Mouse (Mus musculus) thymus, adult 2 months (tissue): ENCODE results near the gene Rhov. TPM values are rescaled to one million over a fixed set of nuclear protein-coding genes. Genes with fewer than 3 reads are reported as not detected.

Source experiments
- DNase-seq: peaks from one replicate; pipeline ENCODE4 v3.0.0; 2021
- H3K27ac ChIP-seq: fragments of 200-500 bp; 2 replicates; pipeline ENCODE4 v1.5.1; 2012; ENCODE audit warnings: low read length, control low read depth; ENCODE audit not compliant: control insufficient read depth, insufficient read depth
- H3K27me3 ChIP-seq: fragments of 200-500 bp; 2 replicates; pipeline ENCODE4 v1.6.1; 2012; ENCODE audit warnings: mild to moderate bottlenecking, low read length, moderate library complexity, mixed read lengths; ENCODE audit not compliant: control insufficient read depth, insufficient read depth
- H3K36me3 ChIP-seq: fragments of 200-500 bp; 2 replicates; pipeline ENCODE4 v1.6.1; 2012; ENCODE audit warnings: mild to moderate bottlenecking, low read length, moderate library complexity; ENCODE audit not compliant: control insufficient read depth, insufficient read depth
- H3K4me1 ChIP-seq: fragments of 200-500 bp; replicated peaks from 2 replicates; pipeline ENCODE4 v1.6.1; 2012; ENCODE audit warnings: low read length; ENCODE audit not compliant: control insufficient read depth, insufficient read depth
- H3K4me3 ChIP-seq: fragments of 200-500 bp; 2 replicates; pipeline ENCODE4 v1.5.1; 2012; ENCODE audit warnings: mild to moderate bottlenecking, low read length, control low read depth, moderate library complexity; ENCODE audit not compliant: control insufficient read depth, insufficient read depth
- CTCF ChIP-seq: fragments of 200-500 bp; IDR thresholded peaks from 2 replicates; pipeline ENCODE4 v1.5.1; 2012; ENCODE audit warnings: mild to moderate bottlenecking, control low read depth, low read length, moderate library complexity, borderline replicate concordance; ENCODE audit not compliant: control insufficient read depth, poor library complexity, insufficient read depth; ENCODE audit errors: extremely low read depth
- POLR2A ChIP-seq: fragments of 200-500 bp; IDR thresholded peaks from 2 replicates; pipeline ENCODE4 v1.6.1; 2012; ENCODE audit warnings: mild to moderate bottlenecking, low read length, control low read depth, moderate library complexity; ENCODE audit not compliant: control insufficient read depth, poor library complexity, insufficient read depth; ENCODE audit errors: extremely low read depth
- WGBS: fragments of 180-500 bp; shearing (Covaris S2); methylation state at CpG from one replicate; pipeline ENCODE4 v1.1.7; 2018; 5-methylcytosine and 5-hydroxymethylcytosine counted together
- polyA plus RNA-seq: library from polyadenylated mRNA; depleted of rRNA; stranded (reverse); fragments of >200 nt; gene quantifications from 2 replicates; pipeline ENCODE4 v1.2.3, GENCODE M21; 2012

The Rhov gene
- polyA plus RNA-seq, 1 experiment, result 2.6 TPM

GRCm38 (mm10) chr2:119281899-119282565, 11.0 kb upstream of the Rhov start:
- no peaks in the 10 kb centered on the region for H3K36me3 ChIP-seq
- TF ChIP-seq POLR2A (no peak), CTCF (no peak)
- no peak for DNase-seq
- 95% methylated on average over 7 of the region's 7 CpGs for WGBS
- no peaks in the 10 kb centered on the region for H3K27me3 ChIP-seq
- no peaks in the 10 kb centered on the region for H3K4me1 ChIP-seq
- H3K4me3 ChIP-seq, result no peak overlapping the region
- H3K27ac ChIP-seq, result no peak overlapping the region

- H3K27me3 ChIP-seq, result no peaks in the 10 kb centered on the region
- no peak overlapping the region for H3K27ac ChIP-seq
- TF ChIP-seq POLR2A, result no peak
- TF ChIP-seq CTCF, result no peak
- 97% methylated on average over 23 of the region's 23 CpGs for WGBS
- H3K36me3 ChIP-seq, result no peaks in the 10 kb centered on the region
- DNase-seq, result no peak
- no peak overlapping the region for H3K4me3 ChIP-seq
- peaks cover 2% of the 10 kb centered on the region; the same call in 1 of the 2 replicates for H3K4me1 ChIP-seq
Measured at GRCm38 (mm10) chr2:119277810-119278209, 6.7 kb upstream of the Rhov start.

DNA sequence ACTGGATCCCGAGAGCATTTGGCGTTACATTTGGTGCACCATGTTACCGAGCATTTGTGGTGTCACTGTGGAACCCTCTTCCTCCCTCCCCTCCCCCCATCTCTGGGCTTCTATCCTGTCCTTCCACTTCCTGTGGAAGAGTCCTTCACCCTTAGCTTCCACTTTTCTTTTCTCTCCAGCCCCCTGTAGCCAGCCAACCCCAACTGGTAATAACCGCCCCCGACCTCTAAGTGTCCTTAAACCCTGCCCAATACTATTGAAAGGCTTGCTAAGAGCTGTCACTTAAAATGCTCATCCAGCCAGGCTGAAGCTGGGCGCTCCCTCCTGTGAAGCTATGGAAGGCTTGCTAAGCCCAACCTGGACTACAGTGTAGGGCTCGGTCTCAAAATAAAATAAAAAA, 5.9 kb upstream of the Rhov start:
- Histone ChIP-seq H3K27ac (no peak overlapping the region), H3K27me3 (no peaks in the 10 kb centered on the region), H3K36me3 (no peaks in the 10 kb centered on the region), H3K4me1 (peaks cover 2% of the 10 kb centered on the region; the same call in 1 of the 2 replicates), H3K4me3 (no peak overlapping the region)
- no peak for DNase-seq
- TF ChIP-seq POLR2A, result no peak
- WGBS, result 85% methylated on average over 7 of the region's 7 CpGs

DNA sequence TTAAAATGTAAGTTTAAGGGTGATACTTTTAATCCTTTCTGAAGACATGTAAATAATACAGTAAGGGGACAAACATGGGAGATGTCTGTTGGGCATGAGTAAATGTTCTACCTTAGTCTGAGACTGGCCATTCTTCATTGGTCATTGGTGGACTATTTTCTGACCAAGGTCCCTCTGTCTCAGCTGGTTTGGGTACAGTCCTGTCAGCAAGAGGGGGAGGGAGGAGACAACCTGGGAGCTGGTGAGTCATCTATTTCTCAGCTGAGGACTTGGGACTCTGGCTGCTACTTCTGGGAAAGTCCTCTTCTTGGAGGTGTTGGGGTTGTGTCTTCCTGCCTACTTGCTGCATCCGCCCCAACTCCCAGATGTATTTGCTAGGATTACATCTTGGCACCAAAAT, 3.1 kb upstream of the Rhov start:
- Histone ChIP-seq H3K36me3 (no peaks in the 10 kb centered on the region), H3K4me3 (no peak overlapping the region), H3K27ac (no peak overlapping the region), H3K4me1 (peaks cover 6% of the 10 kb centered on the region; the same call in 1 of the 2 replicates), H3K27me3 (no peaks in the 10 kb centered on the region)
- no peak for DNase-seq
- 89% methylated on average over 1 of the region's 1 CpGs for WGBS
- TF ChIP-seq POLR2A (no peak), CTCF (no peak)

GRCm38 (mm10) chr2:119270286-119270642, 808 bp downstream of the Rhov start:
- Histone ChIP-seq H3K27me3 (no peaks in the 10 kb centered on the region), H3K4me1 (0 out of 2 replicates have a peak, but pooled peaks cover 4% of the 10 kb centered on the region), H3K36me3 (no peaks in the 10 kb centered on the region), H3K27ac (no peak overlapping the region), H3K4me3 (no peak overlapping the region)
- DNase-seq, result no peak
- no peak for TF ChIP-seq POLR2A
- no peak for TF ChIP-seq CTCF
- 90% methylated on average over 9 of the region's 9 CpGs for WGBS

DNA sequence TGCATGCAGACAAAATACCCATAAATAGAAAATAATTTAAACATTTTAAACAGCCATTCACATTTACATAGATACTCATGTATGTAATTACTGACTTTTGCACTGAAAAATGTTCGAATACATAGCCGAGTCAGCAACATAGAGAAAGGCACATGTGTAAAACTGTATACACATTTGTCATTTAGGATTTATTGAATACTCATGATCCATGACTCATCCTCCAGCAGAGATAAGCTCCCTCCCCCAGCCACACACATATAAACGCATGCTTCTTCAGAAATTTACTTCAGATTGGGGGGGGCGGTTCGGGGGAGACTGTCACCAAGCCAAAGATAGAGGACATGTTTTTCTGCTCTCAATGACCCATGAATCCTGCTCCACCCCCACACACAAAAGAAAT, 7.3 kb downstream of the Rhov start:
- no peaks in the 10 kb centered on the region for H3K27me3 ChIP-seq
- no peak overlapping the region for H3K4me3 ChIP-seq
- peaks cover 5% of the 10 kb centered on the region; the same call in 1 of the 2 replicates for H3K4me1 ChIP-seq
- WGBS, result 96% methylated on average over 5 of the region's 5 CpGs
- DNase-seq, result no peak
- TF ChIP-seq POLR2A (no peak), CTCF (no peak)
- H3K27ac ChIP-seq, result no peak overlapping the region
- H3K36me3 ChIP-seq, result no peaks in the 10 kb centered on the region

DNA sequence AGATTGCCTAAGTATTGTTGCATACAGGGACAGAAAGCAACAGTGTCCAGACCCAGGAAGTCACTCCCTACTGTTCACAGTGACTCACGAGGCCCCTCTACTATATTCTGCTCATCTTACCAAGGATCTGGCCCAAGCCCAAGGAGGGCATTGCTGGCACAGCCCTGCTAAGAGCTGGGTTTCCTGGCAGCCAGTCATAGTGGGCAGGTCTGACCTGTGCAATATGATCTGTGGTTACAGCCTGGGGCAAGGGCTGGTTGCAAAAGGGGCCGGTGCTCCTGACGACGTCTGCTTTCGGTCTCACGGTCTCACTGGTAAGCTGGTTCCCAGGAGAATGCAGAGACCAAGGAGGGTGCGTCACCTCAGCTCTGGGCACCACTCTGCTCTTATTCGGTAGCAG, 8.1 kb downstream of the Rhov start:
- 8% methylated on average over 8 of the region's 8 CpGs for WGBS
- no peak overlapping the region for H3K4me3 ChIP-seq
- no peak overlapping the region for H3K27ac ChIP-seq
- no peaks in the 10 kb centered on the region for H3K27me3 ChIP-seq
- TF ChIP-seq POLR2A (no peak), CTCF (no peak)
- no peaks in the 10 kb centered on the region for H3K36me3 ChIP-seq
- DNase-seq, result no peak
- peaks cover 5% of the 10 kb centered on the region; the same call in 1 of the 2 replicates for H3K4me1 ChIP-seq
